In genomic region chr13:70343911-70344310, GRCm38 (mm10) we compare ENCODE assay signal across 22 mouse cellular contexts.
DNase-seq lines count a peak whose midpoint lies in the region; ATAC-seq and TF ChIP-seq lines count a peak whose summit lies in the region.
"Had no signal": no experiment of that assay in that cellular context is flagged by ENCODE, and none has a peak within 500 bp of the region (broad histone marks: within the 10 kb centered on the region; RNA-seq: fewer than 3 reads in every experiment).

No protein-coding gene starts in this region.

- ATAC-seq in midbrain, embryonic 14.5 days (ENCODE audit: low FRiP score, low TSS enrichment): no peak; the same call in 1 of the 2 replicates
- ATAC-seq in midbrain, embryonic 16.5 days: no peak
- ATAC-seq in erythroid progenitor cell, adult 5-6 weeks (replicated peaks; ENCODE audit: low FRiP score, poor library complexity, severe bottlenecking): no peak
- ATAC-seq in monocyte, adult 5-6 weeks (replicated peaks; ENCODE audit: insufficient number of reproducible peaks, low FRiP score, low TSS enrichment, poor library complexity, severe bottlenecking): no peak
- ATAC-seq: forebrain, embryonic 14.5 days; intestine, embryonic 15.5 days had no signal

- H3K9ac ChIP-seq in midbrain, embryonic 14.5 days (replicated peaks; ENCODE audit: low read length): no peak overlapping the region
- H3K9ac ChIP-seq in midbrain, embryonic 16.5 days (ENCODE audit: low read depth, low read length): no peak overlapping the region
- H3K9ac ChIP-seq: embryonic facial prominence, embryonic 12.5 days; intestine, embryonic 15.5 days; limb, embryonic 15.5 days; liver, embryonic 14.5 days; lung, embryonic 14.5 days; neural tube, embryonic 12.5 days had no signal

- no peak overlapping the region for H3K27ac ChIP-seq in kidney, adult 2 months (ENCODE audit: insufficient read depth, low read depth, low read length)
- H3K27ac ChIP-seq in midbrain, embryonic 14.5 days (replicated peaks; ENCODE audit: low read depth, low read length): 0 out of 2 replicates have a peak overlapping the region, but pooled peaks have one; percentile 10
- H3K27ac ChIP-seq in midbrain, embryonic 16.5 days (ENCODE audit: low read length): no peak overlapping the region
- H3K27ac ChIP-seq: embryonic facial prominence, embryonic 12.5 days; heart, embryonic 10.5 days; intestine, embryonic 15.5 days; limb, embryonic 15.5 days; liver, embryonic 14.5 days; neural tube, embryonic 12.5 days had no signal

- no peaks in the 10 kb centered on the region for H3K27me3 ChIP-seq in kidney, adult 2 months (replicated peaks; ENCODE audit: control insufficient read depth, insufficient read depth, low read length)
- H3K27me3 ChIP-seq in midbrain, embryonic 14.5 days (ENCODE audit: control insufficient read depth, insufficient read depth, low read length): no peaks in the 10 kb centered on the region
- H3K27me3 ChIP-seq in midbrain, embryonic 16.5 days (ENCODE audit: control insufficient read depth, insufficient read depth, low read depth, low read length): no peaks in the 10 kb centered on the region
- H3K27me3 ChIP-seq: embryonic facial prominence, embryonic 12.5 days; intestine, embryonic 15.5 days; limb, embryonic 15.5 days; neural tube, embryonic 12.5 days had no signal

- H3K4me1 ChIP-seq in kidney, adult 2 months (ENCODE audit: control insufficient read depth, insufficient read depth, low read length): no peaks in the 10 kb centered on the region
- H3K4me1 ChIP-seq in midbrain, embryonic 14.5 days (ENCODE audit: control insufficient read depth, insufficient read depth, low read length): peaks cover 15% of the 10 kb centered on the region; the same call in 1 of the 2 replicates
- H3K4me1 ChIP-seq in midbrain, embryonic 16.5 days (ENCODE audit: control insufficient read depth, insufficient read depth, low read length): peaks cover 3% of the 10 kb centered on the region; the same call in 1 of the 2 replicates
- H3K4me1 ChIP-seq: embryonic facial prominence, embryonic 12.5 days; heart, embryonic 10.5 days; intestine, embryonic 15.5 days; limb, embryonic 15.5 days had no signal

- H3K36me3 ChIP-seq in kidney, adult 2 months (ENCODE audit: control insufficient read depth, insufficient read depth, low read length): no peaks in the 10 kb centered on the region
- H3K36me3 ChIP-seq in midbrain, embryonic 14.5 days (ENCODE audit: control insufficient read depth, insufficient read depth, low read length): no peaks in the 10 kb centered on the region
- H3K36me3 ChIP-seq in midbrain, embryonic 16.5 days (ENCODE audit: control insufficient read depth, insufficient read depth, low read length): no peaks in the 10 kb centered on the region
- H3K36me3 ChIP-seq: embryonic facial prominence, embryonic 12.5 days; heart, embryonic 10.5 days; intestine, embryonic 15.5 days; limb, embryonic 15.5 days; neural tube, embryonic 12.5 days had no signal

- no peak for TF ChIP-seq POLR2A in kidney, adult 2 months (IDR thresholded peaks at IDR 0.05; ENCODE audit: low read depth, low read length)

- H3K4me3 ChIP-seq in kidney, adult 2 months (ENCODE audit: insufficient read depth, low read depth, low read length): no peak overlapping the region
- no peak overlapping the region for H3K4me3 ChIP-seq in midbrain, embryonic 14.5 days (replicated peaks; ENCODE audit: low read depth, low read length)
- no peak overlapping the region for H3K4me3 ChIP-seq in midbrain, embryonic 16.5 days (ENCODE audit: low read depth, low read length)
- H3K4me3 ChIP-seq: embryonic facial prominence, embryonic 12.5 days; erythroblast, embryonic 14.5 days; heart, embryonic 10.5 days; intestine, embryonic 15.5 days; limb, embryonic 15.5 days; neural tube, embryonic 12.5 days had no signal

- H3K9me3 ChIP-seq in midbrain, embryonic 14.5 days (ENCODE audit: control insufficient read depth, low read length): no peaks in the 10 kb centered on the region
- H3K9me3 ChIP-seq in midbrain, embryonic 16.5 days (replicated peaks; ENCODE audit: control insufficient read depth, low read length, poor library complexity, severe bottlenecking): no peaks in the 10 kb centered on the region
- H3K9me3 ChIP-seq: embryonic facial prominence, embryonic 12.5 days; heart, embryonic 10.5 days; intestine, embryonic 15.5 days; limb, embryonic 15.5 days; neural tube, embryonic 12.5 days had no signal

- WGBS in kidney, adult 2 months: 24% methylated on average over 2 of the region's 2 CpGs
- WGBS in midbrain, embryonic 14.5 days: 11% methylated on average over 2 of the region's 2 CpGs
- 20% methylated on average over 2 of the region's 2 CpGs for WGBS in midbrain, embryonic 16.5 days

- no peak overlapping the region for H3K4me2 ChIP-seq in midbrain, embryonic 14.5 days (ENCODE audit: low read length)
- no peak overlapping the region for H3K4me2 ChIP-seq in midbrain, embryonic 16.5 days (ENCODE audit: low read length)
- H3K4me2 ChIP-seq: embryonic facial prominence, embryonic 12.5 days; intestine, embryonic 15.5 days; limb, embryonic 15.5 days; lung, embryonic 14.5 days; neural tube, embryonic 12.5 days had no signal

- no peak for TF ChIP-seq CTCF in kidney, adult 2 months (conservative IDR thresholded peaks at IDR 0.05; ENCODE audit: insufficient read depth, insufficient read length, low read depth, low read length)

- peak; percentile 34 for DNase-seq in kidney, adult 2 months
- DNase-seq in kidney, adult 11 months: no peak
- no peak for DNase-seq in midbrain, embryonic 14.5 days
- DNase-seq in kidney, postnatal 14 days: peak; percentile 19
- DNase-seq: adrenal gland, adult 2 months; cerebellum, postnatal 14 days; left cerebral cortex, postnatal 4 days; lung, embryonic 14.5 days; right cerebral cortex, adult 18-20 months; right cerebral cortex, postnatal 4 days; thymus, postnatal 36 days had no signal

Comparison
In these comparisons a context has a peak if more than half of its experiments do, and no peak if none do; other contexts are left out.
1. DNase-seq: peak in kidney, adult 2 months (single experiment) and kidney, postnatal 14 days (single experiment); none in kidney, adult 11 months (single experiment) and midbrain, embryonic 14.5 days (single experiment).